Mouse (Mus musculus) CH12.LX (cell line): Measurements from ENCODE around the gene Tle6. TPM values are rescaled to one million over a fixed set of nuclear protein-coding genes. Genes with fewer than 3 reads are reported as not detected.

Source experiments
- DNase-seq: peaks from one replicate; pipeline ENCODE4 v3.0.0-alpha.2; 2013; ENCODE audit errors: extremely low read depth
- H3K27ac ChIP-seq: 2 replicates; pipeline ENCODE4 v1.5.1; 2012; ENCODE audit warnings: low read depth, mild to moderate bottlenecking, control low read depth, moderate library complexity; ENCODE audit not compliant: insufficient read depth
- H3K27me3 ChIP-seq: replicated peaks from 2 replicates; pipeline ENCODE3; 2012; ENCODE audit warnings: inconsistent platforms
- H3K36me3 ChIP-seq, 2 experiments: replicated peaks in 1 of 2; 2 replicates each; pipeline versions ENCODE3 to v1.6.1; 2012; ENCODE audit warnings: inconsistent platforms in 1 of 2, low read length in 1 of 2, mild to moderate bottlenecking in 1 of 2, mixed read lengths in 1 of 2, moderate library complexity in 1 of 2; ENCODE audit not compliant: control insufficient read depth in 1 of 2, insufficient read depth in 1 of 2
- H3K4me1 ChIP-seq, 2 experiments: 2 replicates each; pipeline ENCODE4 v1.6.1; 2012; ENCODE audit warnings: inconsistent platforms in 1 of 2, moderate library complexity in 1 of 2; ENCODE audit not compliant: insufficient read depth in 2 of 2, control insufficient read depth in 1 of 2
- H3K4me2 ChIP-seq: 2 replicates; pipeline ENCODE4 v1.6.1; 2012; ENCODE audit warnings: low read depth, mild to moderate bottlenecking, control low read depth; ENCODE audit not compliant: poor library complexity, insufficient read depth, severe bottlenecking
- H3K4me3 ChIP-seq, 3 experiments: fragments of 150-350 bp in 1 of 3; sonication (generic) in 1 of 3; replicated peaks in 1 of 3; 2 replicates each; pipeline versions ENCODE3 to v1.5.1; 2011 to 2012; ENCODE audit warnings: low read depth in 2 of 3, low read length in 2 of 3, mild to moderate bottlenecking in 2 of 3, moderate library complexity in 2 of 3, control low read depth in 1 of 3, improper control_type of control experiment in 1 of 3, inconsistent platforms in 1 of 3, mixed read lengths in 1 of 3; ENCODE audit not compliant: poor library complexity in 1 of 3
- H3K79me2 ChIP-seq: replicated peaks from 2 replicates; pipeline ENCODE4 v1.6.1; 2012; ENCODE audit warnings: mild to moderate bottlenecking, moderate library complexity; ENCODE audit not compliant: control insufficient read depth, poor library complexity, insufficient read depth, severe bottlenecking; ENCODE audit errors: extremely low read depth
- H3K9ac ChIP-seq: 2 replicates; pipeline ENCODE4 v1.6.1; 2012; ENCODE audit warnings: low read depth, mild to moderate bottlenecking, control low read depth, moderate library complexity; ENCODE audit not compliant: insufficient read depth
- H3K9me3 ChIP-seq: replicated peaks from 2 replicates; pipeline ENCODE3; 2012; ENCODE audit warnings: low read length, inconsistent platforms, mixed read lengths
- CHD1 ChIP-seq: IDR thresholded peaks from 2 replicates; pipeline ENCODE4 v1.6.1; 2012; ENCODE audit warnings: low read depth, low read length, improper control_type of control experiment, inconsistent platforms
- CTCF ChIP-seq, 2 experiments: IDR thresholded peaks in 1 of 2; conservative IDR thresholded peaks in 1 of 2; 2 replicates each; pipeline ENCODE4 v1.5.1; 2011 to 2012; ENCODE audit warnings: low read depth in 2 of 2, low read length in 2 of 2, improper control_type of control experiment in 1 of 2, inconsistent platforms in 1 of 2, mild to moderate bottlenecking in 1 of 2, moderate library complexity in 1 of 2
- E2F4 ChIP-seq: IDR thresholded peaks from 2 replicates; pipeline ENCODE4 v1.6.1; 2011; ENCODE audit warnings: low read depth, low read length, improper control_type of control experiment; ENCODE audit not compliant: insufficient replicate concordance
- ELF1 ChIP-seq: IDR thresholded peaks from 2 replicates; pipeline ENCODE4 v1.6.1; 2014; ENCODE audit warnings: low read depth, mild to moderate bottlenecking, inconsistent platforms, low read length, improper control_type of control experiment
- ETS1 ChIP-seq: conservative IDR thresholded peaks from 2 replicates; pipeline ENCODE4 v1.6.1; 2012; ENCODE audit warnings: low read depth, mild to moderate bottlenecking, inconsistent platforms, low read length, improper control_type of control experiment, moderate library complexity
- HCFC1 ChIP-seq: IDR thresholded peaks from 2 replicates; pipeline ENCODE4 v1.6.1; 2012; ENCODE audit warnings: low read depth, mild to moderate bottlenecking, inconsistent platforms, low read length, improper control_type of control experiment
- JUN ChIP-seq: IDR thresholded peaks from 2 replicates; pipeline ENCODE4 v1.6.1; 2011; ENCODE audit warnings: low read depth, mild to moderate bottlenecking, low read length, improper control_type of control experiment, moderate library complexity; ENCODE audit not compliant: insufficient read depth
- JUND ChIP-seq: conservative IDR thresholded peaks from 2 replicates; pipeline ENCODE4 v1.6.1; 2011; ENCODE audit warnings: low read depth, low read length, improper control_type of control experiment
- KAT2A ChIP-seq: IDR thresholded peaks from 2 replicates; pipeline ENCODE4 v1.6.1; 2012; ENCODE audit warnings: low read length, improper control_type of control experiment, inconsistent platforms; ENCODE audit not compliant: insufficient replicate concordance
- MAFK ChIP-seq: IDR thresholded peaks from 2 replicates; pipeline ENCODE4 v1.6.1; 2011; ENCODE audit warnings: low read length, improper control_type of control experiment; ENCODE audit not compliant: insufficient replicate concordance
- MAX ChIP-seq: IDR thresholded peaks from 2 replicates; pipeline ENCODE4 v1.6.1; 2011; ENCODE audit warnings: low read length, improper control_type of control experiment
- MEF2A ChIP-seq: IDR thresholded peaks from 2 replicates; pipeline ENCODE4 v1.6.1; 2014; ENCODE audit warnings: low read depth, mild to moderate bottlenecking, inconsistent platforms, low read length, improper control_type of control experiment, borderline replicate concordance
- MXI1 ChIP-seq: IDR thresholded peaks from 2 replicates; pipeline ENCODE4 v1.6.1; 2011; ENCODE audit warnings: mild to moderate bottlenecking, low read depth, low read length, improper control_type of control experiment
- NELFE ChIP-seq: IDR thresholded peaks from 2 replicates; pipeline ENCODE4 v1.6.1; 2011; ENCODE audit warnings: low read depth, low read length, improper control_type of control experiment
- POLR2AphosphoS2 ChIP-seq: IDR thresholded peaks from 2 replicates; pipeline ENCODE4 v1.6.1; 2011; ENCODE audit warnings: low read depth, low read length, improper control_type of control experiment
- RAD21 ChIP-seq: IDR thresholded peaks from 2 replicates; pipeline ENCODE4 v1.6.1; 2011; ENCODE audit warnings: low read depth, mild to moderate bottlenecking, low read length, improper control_type of control experiment, moderate library complexity
- UBTF ChIP-seq: IDR thresholded peaks from 2 replicates; pipeline ENCODE4 v1.6.1; 2012; ENCODE audit warnings: low read depth, mild to moderate bottlenecking, inconsistent platforms, low read length, improper control_type of control experiment, moderate library complexity
- USF1 ChIP-seq: IDR thresholded peaks from 2 replicates; pipeline ENCODE4 v1.6.1; 2014; ENCODE audit warnings: low read depth, mild to moderate bottlenecking, inconsistent platforms, low read length, improper control_type of control experiment
- USF2 ChIP-seq: conservative IDR thresholded peaks from 2 replicates; pipeline ENCODE4 v1.6.1; 2011; ENCODE audit warnings: low read depth, low read length, improper control_type of control experiment
- ZKSCAN1 ChIP-seq: IDR thresholded peaks from 2 replicates; pipeline ENCODE4 v1.6.1; 2012; ENCODE audit warnings: low read depth, inconsistent platforms, low read length, improper control_type of control experiment, borderline replicate concordance
- ZMIZ1 ChIP-seq: IDR thresholded peaks from 2 replicates; pipeline ENCODE4 v1.6.1; 2012; ENCODE audit warnings: low read depth, mild to moderate bottlenecking, inconsistent platforms, low read length, improper control_type of control experiment
- dilution Hi-C: fragments of 300-500 bp; cut with MboI; formaldehyde crosslinking; loops from 2 replicates; pipeline ENCODE4 v1.14.3; 2020; ENCODE audit warnings: low sequenced_read_pairs; ENCODE audit not compliant: extremely low pct_unique_long_range_greater_than_20kb, extremely low pct_ligation_motif_present
- in situ Hi-C: fragments of 300-500 bp; cut with MboI; formaldehyde crosslinking; loops from 3 replicates; pipeline ENCODE4 v1.14.3; 2019; ENCODE audit warnings: low sequenced_read_pairs, low pct_ligation_motif_present, low pct_unique_long_range_greater_than_20kb, mixed read lengths
- polyA plus RNA-seq: library from polyadenylated mRNA; unstranded; fragments of >175 nt; gene quantifications from 2 replicates; pipeline ENCODE4 v1.2.1, GENCODE M21; 2012; ENCODE audit warnings: low read depth; ENCODE audit not compliant: insufficient read length
- total RNA-seq, 2 experiments: library from RNA; depleted of rRNA; stranded (reverse); fragments of 300-350 nt in 1 of 2; fragments of >200 nt in 1 of 2; gene quantifications; 2 replicates each; pipeline ENCODE4 v1.2.3; 2012 to 2014

The Tle6 gene
- total and polyA plus RNA-seq, 3 experiments, result 0.39 to 1.3 (median 1.2) TPM

- H3K4me1 ChIP-seq, result peaks cover 16% of the 10 kb centered on the region in 2 experiments
- DNase-seq, result no peak
- in situ Hi-C loops (no loop called here), dilution Hi-C loops (no loop called here)
- H3K79me2 ChIP-seq, result no peaks in the 10 kb centered on the region
- H3K36me3 ChIP-seq, result no peaks in the 10 kb centered on the region
- no peak overlapping the region for H3K27ac ChIP-seq
- H3K4me3 ChIP-seq, result no peak overlapping the region
- TF ChIP-seq USF1, result no peak
- no peak for TF ChIP-seq MEF2A
- no peak for TF ChIP-seq MXI1
- no peak for TF ChIP-seq HCFC1
- no peak for TF ChIP-seq MAFK
- TF ChIP-seq JUND, result no peak
- TF ChIP-seq ZKSCAN1, result no peak
- no peak for TF ChIP-seq RAD21
- TF ChIP-seq E2F4, result no peak
- no peak for TF ChIP-seq ZMIZ1
- no peak for TF ChIP-seq POLR2AphosphoS2
- TF ChIP-seq MAX, result no peak
- TF ChIP-seq ETS1, result no peak
- no peak for TF ChIP-seq CHD1
- TF ChIP-seq KAT2A, result no peak
- TF ChIP-seq NELFE, result no peak
- no peak for TF ChIP-seq UBTF
- no peak for TF ChIP-seq ELF1
- TF ChIP-seq CTCF (conservative IDR thresholded peaks at IDR 0.05 in 1 of 2, IDR thresholded peaks at IDR 0.05 in 1 of 2; ENCODE audit: low read depth in 2 of 2, low read length in 2 of 2), result no peak
- TF ChIP-seq JUN, result no peak
- H3K27me3 ChIP-seq, result peaks cover 89% of the 10 kb centered on the region
- no peak overlapping the region for H3K9ac ChIP-seq
- no peaks in the 10 kb centered on the region for H3K9me3 ChIP-seq
- no peak overlapping the region for H3K4me2 ChIP-seq
Measured at GRCm38 (mm10) chr10:81597137-81597950, 3.5 kb downstream of the Tle6 start.

- no peaks in the 10 kb centered on the region for H3K36me3 ChIP-seq
- no peak overlapping the region for H3K9ac ChIP-seq
- H3K27me3 ChIP-seq, result peaks cover 93% of the 10 kb centered on the region
- H3K4me1 ChIP-seq, result peaks cover 12 to 13% of the 10 kb centered on the region in 2 experiments
- no peak overlapping the region for H3K4me3 ChIP-seq
- no peak overlapping the region for H3K4me2 ChIP-seq
- TF ChIP-seq HCFC1 (no peak), USF2 (no peak), ETS1 (no peak)
- dilution Hi-C loops, result no loop called here
- no peak for DNase-seq
- no peak overlapping the region for H3K27ac ChIP-seq
- H3K9me3 ChIP-seq, result no peaks in the 10 kb centered on the region
- no peaks in the 10 kb centered on the region for H3K79me2 ChIP-seq
- in situ Hi-C loops, result no loop called here
Measured at GRCm38 (mm10) chr10:81596611-81597010, 4.3 kb downstream of the Tle6 start.
